Mouse (Mus musculus) lung, adult 2 months (tissue): ENCODE results near the gene Gm5134.

ENCODE experiments used
- CTCF ChIP-seq: fragments of 200-500 bp; IDR thresholded peaks from 2 replicates; pipeline ENCODE4 v1.5.1; 2011; ENCODE audit warnings: mild to moderate bottlenecking, low read length, control low read depth; ENCODE audit not compliant: insufficient read depth
- POLR2A ChIP-seq: fragments of 200-500 bp; IDR thresholded peaks from 2 replicates; pipeline ENCODE4 v1.6.1; 2011; ENCODE audit warnings: low read depth, mild to moderate bottlenecking, control low read depth, low read length, borderline replicate concordance; ENCODE audit errors: extremely low read depth

DNA sequence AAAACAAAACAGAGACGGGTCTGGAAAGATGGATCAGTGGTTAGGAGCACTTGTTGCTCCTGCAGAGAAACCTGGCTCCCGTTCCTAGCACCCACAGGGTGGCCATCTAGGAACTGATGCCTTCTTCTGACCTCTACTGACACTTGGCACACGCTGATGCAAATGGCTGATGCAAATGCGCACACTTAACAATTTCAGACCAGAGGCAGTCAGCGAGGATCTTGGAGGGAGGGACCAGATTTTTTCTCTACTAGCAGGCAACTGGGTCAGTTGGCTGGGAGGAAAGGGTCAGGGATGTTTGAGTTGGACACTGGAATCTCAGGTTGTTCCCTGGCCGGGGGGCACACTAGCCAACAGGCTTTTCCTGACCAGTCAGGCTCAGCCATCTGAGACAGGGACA is 21.4 kb upstream of the Gm5134 start, which contains the start of gene Chchd10:
- TF ChIP-seq CTCF, result no peak
- no peak for TF ChIP-seq POLR2A
